Mouse (Mus musculus): ENCODE data around the gene Atp1a1. TPM values are rescaled to one million over a fixed set of nuclear protein-coding genes. Genes with fewer than 3 reads are reported as not detected.

Atp1a1 gene
- total and polyA plus RNA-seq, 2 experiments from 2014 or later: 66.4 to 264 TPM

- no peak overlapping the region for H3K9ac ChIP-seq (replicated peaks; ENCODE audit: low read length)
- H3K27ac ChIP-seq: no peak overlapping the region
- H3K4me2 ChIP-seq (ENCODE audit: low read depth, low read length): no peak overlapping the region
- ATAC-seq (no peak), DNase-seq (ENCODE audit: low spot score) (no peak)
- 93% methylated on average over 12 of the region's 12 CpGs for WGBS
- TF ChIP-seq CTCF (IDR thresholded peaks at IDR 0.05; ENCODE audit: low read depth): no peak
- H3K9me3 ChIP-seq (ENCODE audit: low read length): no peaks in the 10 kb centered on the region
- H3K4me1 ChIP-seq (ENCODE audit: insufficient read depth, low read length): no peaks in the 10 kb centered on the region
- peaks cover 88% of the 10 kb centered on the region for H3K36me3 ChIP-seq (ENCODE audit: insufficient read depth, low read length)
- H3K4me3 ChIP-seq (ENCODE audit: low read length): no peak overlapping the region
- no peaks in the 10 kb centered on the region for H3K27me3 ChIP-seq (ENCODE audit: insufficient read depth, low read length)
Observed at GRCm38 (mm10) chr3:101586794-101587193, 17.7 kb downstream of the Atp1a1 start.

- H3K27me3 ChIP-seq (ENCODE audit: insufficient read depth, low read length): no peaks in the 10 kb centered on the region
- H3K4me3 ChIP-seq (ENCODE audit: low read length): no peak overlapping the region
- H3K36me3 ChIP-seq (ENCODE audit: insufficient read depth, low read length): peaks cover 74% of the 10 kb centered on the region
- TF ChIP-seq CTCF (IDR thresholded peaks at IDR 0.05; ENCODE audit: low read depth): no peak
- DNase-seq (ENCODE audit: low spot score): no peak
- H3K4me2 ChIP-seq (ENCODE audit: low read depth, low read length): no peak overlapping the region
- H3K9me3 ChIP-seq (ENCODE audit: low read length): no peaks in the 10 kb centered on the region
- H3K9ac ChIP-seq (replicated peaks; ENCODE audit: low read length): no peak overlapping the region
- H3K27ac ChIP-seq: peak overlapping the region; percentile 58; the same call in 1 of the 2 replicates
- H3K4me1 ChIP-seq (ENCODE audit: insufficient read depth, low read length): 0 out of 2 replicates have a peak, but pooled peaks cover 3% of the 10 kb centered on the region
- 73% methylated on average over 3 of the region's 3 CpGs for WGBS
- no peak for ATAC-seq
Observed at GRCm38 (mm10) chr3:101578072-101578471, 26.4 kb downstream of the Atp1a1 start.

- Histone ChIP-seq H3K9ac (replicated peaks; ENCODE audit: low read length) (no peak overlapping the region), H3K4me2 (ENCODE audit: low read depth, low read length) (no peak overlapping the region), H3K9me3 (ENCODE audit: low read length) (no peaks in the 10 kb centered on the region), H3K27me3 (ENCODE audit: insufficient read depth, low read length) (no peaks in the 10 kb centered on the region), H3K27ac (peak overlapping the region; percentile 58; the same call in 1 of the 2 replicates), H3K4me1 (ENCODE audit: insufficient read depth, low read length) (peaks cover 3% of the 10 kb centered on the region; the same call in 1 of the 2 replicates), H3K4me3 (ENCODE audit: low read length) (no peak overlapping the region), H3K36me3 (ENCODE audit: insufficient read depth, low read length) (peaks cover 66% of the 10 kb centered on the region)
- ATAC-seq (peak; percentile 83), DNase-seq (ENCODE audit: low spot score) (peak; percentile 77)
- TF ChIP-seq CTCF (IDR thresholded peaks at IDR 0.05; ENCODE audit: low read depth): no peak
- 18% methylated on average over 5 of the region's 5 CpGs for WGBS
Observed at GRCm38 (mm10) chr3:101577361-101577760, 27.1 kb downstream of the Atp1a1 start.

- WGBS: 77% methylated on average over 9 of the region's 9 CpGs
- no peak overlapping the region for H3K27ac ChIP-seq
- no peak overlapping the region for H3K4me2 ChIP-seq (ENCODE audit: low read depth, low read length)
- H3K27me3 ChIP-seq (ENCODE audit: insufficient read depth, low read length): no peaks in the 10 kb centered on the region
- H3K4me3 ChIP-seq (ENCODE audit: low read length): no peak overlapping the region
- TF ChIP-seq CTCF (IDR thresholded peaks at IDR 0.05; ENCODE audit: low read depth): no peak
- no peak overlapping the region for H3K9ac ChIP-seq (replicated peaks; ENCODE audit: low read length)
- DNase-seq (ENCODE audit: low spot score) (no peak), ATAC-seq (no peak)
- no peaks in the 10 kb centered on the region for H3K9me3 ChIP-seq (ENCODE audit: low read length)
- H3K4me1 ChIP-seq (ENCODE audit: insufficient read depth, low read length): peaks cover 3% of the 10 kb centered on the region; the same call in 1 of the 2 replicates
- H3K36me3 ChIP-seq (ENCODE audit: insufficient read depth, low read length): peaks cover 49% of the 10 kb centered on the region
Observed at GRCm38 (mm10) chr3:101575527-101576085, 28.9 kb downstream of the Atp1a1 start.

GRCm38 (mm10) chr3:101574463-101575193, 29.9 kb downstream of the Atp1a1 start:
- peaks cover 3% of the 10 kb centered on the region; the same call in 1 of the 2 replicates for H3K4me1 ChIP-seq (ENCODE audit: insufficient read depth, low read length)
- H3K27ac ChIP-seq: no peak overlapping the region
- TF ChIP-seq CTCF (IDR thresholded peaks at IDR 0.05; ENCODE audit: low read depth): no peak
- ATAC-seq (no peak), DNase-seq (ENCODE audit: low spot score) (no peak)
- peaks cover 41% of the 10 kb centered on the region for H3K36me3 ChIP-seq (ENCODE audit: insufficient read depth, low read length)
- H3K4me3 ChIP-seq (ENCODE audit: low read length): no peak overlapping the region
- WGBS: 87% methylated on average over 3 of the region's 3 CpGs
- no peak overlapping the region for H3K9ac ChIP-seq (replicated peaks; ENCODE audit: low read length)
- no peaks in the 10 kb centered on the region for H3K9me3 ChIP-seq (ENCODE audit: low read length)
- H3K27me3 ChIP-seq (ENCODE audit: insufficient read depth, low read length): no peaks in the 10 kb centered on the region
- no peak overlapping the region for H3K4me2 ChIP-seq (ENCODE audit: low read depth, low read length)

GRCm38 (mm10) chr3:101572991-101573390, 31.5 kb downstream of the Atp1a1 start:
- no peaks in the 10 kb centered on the region for H3K27me3 ChIP-seq (ENCODE audit: insufficient read depth, low read length)
- no peaks in the 10 kb centered on the region for H3K9me3 ChIP-seq (ENCODE audit: low read length)
- H3K4me2 ChIP-seq (ENCODE audit: low read depth, low read length): no peak overlapping the region
- peak overlapping the region; percentile 15; the same call in 1 of the 2 replicates for H3K27ac ChIP-seq
- no peak overlapping the region for H3K9ac ChIP-seq (replicated peaks; ENCODE audit: low read length)
- DNase-seq (ENCODE audit: low spot score) (no peak), ATAC-seq (no peak)
- H3K4me1 ChIP-seq (ENCODE audit: insufficient read depth, low read length): peaks cover 3% of the 10 kb centered on the region; the same call in 1 of the 2 replicates
- 57% methylated on average over 5 of the region's 5 CpGs for WGBS
- H3K4me3 ChIP-seq (ENCODE audit: low read length): no peak overlapping the region
- H3K36me3 ChIP-seq (ENCODE audit: insufficient read depth, low read length): peaks cover 24% of the 10 kb centered on the region; the same call in 1 of the 2 replicates
- no peak for TF ChIP-seq CTCF (IDR thresholded peaks at IDR 0.05; ENCODE audit: low read depth)

Measured in hindbrain, postnatal 0 days (tissue).